Mouse (Mus musculus) CH12.LX (cell line): ENCODE results near the gene Nxnl2. TPM values are rescaled to one million over a fixed set of nuclear protein-coding genes. Genes with fewer than 3 reads are reported as not detected.
A peak's percentile ranks its signal among the peaks of the same experiment; 100 is the strongest.

ENCODE experiments used
- DNase-seq: peaks from one replicate; pipeline ENCODE4 v3.0.0-alpha.2; 2013; ENCODE audit errors: extremely low read depth
- H3K27ac ChIP-seq: 2 replicates; pipeline ENCODE4 v1.5.1; 2012; ENCODE audit warnings: low read depth, mild to moderate bottlenecking, control low read depth, moderate library complexity; ENCODE audit not compliant: insufficient read depth
- H3K27me3 ChIP-seq: replicated peaks from 2 replicates; pipeline ENCODE3; 2012; ENCODE audit warnings: inconsistent platforms
- H3K36me3 ChIP-seq, 2 experiments: replicated peaks in 1 of 2; 2 replicates each; pipeline versions ENCODE3 to v1.6.1; 2012; ENCODE audit warnings: inconsistent platforms in 1 of 2, low read length in 1 of 2, mild to moderate bottlenecking in 1 of 2, mixed read lengths in 1 of 2, moderate library complexity in 1 of 2; ENCODE audit not compliant: control insufficient read depth in 1 of 2, insufficient read depth in 1 of 2
- H3K4me1 ChIP-seq, 2 experiments: 2 replicates each; pipeline ENCODE4 v1.6.1; 2012; ENCODE audit warnings: inconsistent platforms in 1 of 2, moderate library complexity in 1 of 2; ENCODE audit not compliant: insufficient read depth in 2 of 2, control insufficient read depth in 1 of 2
- H3K4me2 ChIP-seq: 2 replicates; pipeline ENCODE4 v1.6.1; 2012; ENCODE audit warnings: low read depth, mild to moderate bottlenecking, control low read depth; ENCODE audit not compliant: poor library complexity, insufficient read depth, severe bottlenecking
- H3K4me3 ChIP-seq, 3 experiments: fragments of 150-350 bp in 1 of 3; sonication (generic) in 1 of 3; replicated peaks in 1 of 3; 2 replicates each; pipeline versions ENCODE3 to v1.5.1; 2011 to 2012; ENCODE audit warnings: low read depth in 2 of 3, low read length in 2 of 3, mild to moderate bottlenecking in 2 of 3, moderate library complexity in 2 of 3, control low read depth in 1 of 3, improper control_type of control experiment in 1 of 3, inconsistent platforms in 1 of 3, mixed read lengths in 1 of 3; ENCODE audit not compliant: poor library complexity in 1 of 3
- H3K79me2 ChIP-seq: replicated peaks from 2 replicates; pipeline ENCODE4 v1.6.1; 2012; ENCODE audit warnings: mild to moderate bottlenecking, moderate library complexity; ENCODE audit not compliant: control insufficient read depth, poor library complexity, insufficient read depth, severe bottlenecking; ENCODE audit errors: extremely low read depth
- H3K9ac ChIP-seq: 2 replicates; pipeline ENCODE4 v1.6.1; 2012; ENCODE audit warnings: low read depth, mild to moderate bottlenecking, control low read depth, moderate library complexity; ENCODE audit not compliant: insufficient read depth
- H3K9me3 ChIP-seq: replicated peaks from 2 replicates; pipeline ENCODE3; 2012; ENCODE audit warnings: low read length, inconsistent platforms, mixed read lengths
- CHD2 ChIP-seq: IDR thresholded peaks from 2 replicates; pipeline ENCODE4 v1.6.1; 2011; ENCODE audit warnings: low read length, improper control_type of control experiment
- CTCF ChIP-seq, 2 experiments: IDR thresholded peaks in 1 of 2; conservative IDR thresholded peaks in 1 of 2; 2 replicates each; pipeline ENCODE4 v1.5.1; 2011 to 2012; ENCODE audit warnings: low read depth in 2 of 2, low read length in 2 of 2, improper control_type of control experiment in 1 of 2, inconsistent platforms in 1 of 2, mild to moderate bottlenecking in 1 of 2, moderate library complexity in 1 of 2
- JUND ChIP-seq: conservative IDR thresholded peaks from 2 replicates; pipeline ENCODE4 v1.6.1; 2011; ENCODE audit warnings: low read depth, low read length, improper control_type of control experiment
- MAFK ChIP-seq: IDR thresholded peaks from 2 replicates; pipeline ENCODE4 v1.6.1; 2011; ENCODE audit warnings: low read length, improper control_type of control experiment; ENCODE audit not compliant: insufficient replicate concordance
- MAZ ChIP-seq: IDR thresholded peaks from 2 replicates; pipeline ENCODE4 v1.6.1; 2012; ENCODE audit warnings: low read depth, mild to moderate bottlenecking, inconsistent platforms, low read length, improper control_type of control experiment, moderate library complexity
- MYC ChIP-seq: IDR thresholded peaks from 2 replicates; pipeline ENCODE4 v1.6.1; 2011; ENCODE audit warnings: low read depth, mild to moderate bottlenecking, improper control_type of control experiment, low read length
- NRF1 ChIP-seq: IDR thresholded peaks from 2 replicates; pipeline ENCODE4 v1.6.1; 2014; ENCODE audit warnings: low read depth, mild to moderate bottlenecking, inconsistent platforms, low read length, improper control_type of control experiment, moderate library complexity
- POLR2AphosphoS2 ChIP-seq: IDR thresholded peaks from 2 replicates; pipeline ENCODE4 v1.6.1; 2011; ENCODE audit warnings: low read depth, low read length, improper control_type of control experiment
- RAD21 ChIP-seq: IDR thresholded peaks from 2 replicates; pipeline ENCODE4 v1.6.1; 2011; ENCODE audit warnings: low read depth, mild to moderate bottlenecking, low read length, improper control_type of control experiment, moderate library complexity
- RCOR1 ChIP-seq: conservative IDR thresholded peaks from 2 replicates; pipeline ENCODE4 v1.6.1; 2012; ENCODE audit warnings: low read depth, mild to moderate bottlenecking, inconsistent platforms, low read length, improper control_type of control experiment
- SIN3A ChIP-seq: IDR thresholded peaks from 2 replicates; pipeline ENCODE4 v1.6.1; 2012; ENCODE audit warnings: low read length, improper control_type of control experiment, inconsistent platforms
- SMC3 ChIP-seq: IDR thresholded peaks from 2 replicates; pipeline ENCODE4 v1.6.1; 2011; ENCODE audit warnings: low read depth, low read length, improper control_type of control experiment
- UBTF ChIP-seq: IDR thresholded peaks from 2 replicates; pipeline ENCODE4 v1.6.1; 2012; ENCODE audit warnings: low read depth, mild to moderate bottlenecking, inconsistent platforms, low read length, improper control_type of control experiment, moderate library complexity
- USF1 ChIP-seq: IDR thresholded peaks from 2 replicates; pipeline ENCODE4 v1.6.1; 2014; ENCODE audit warnings: low read depth, mild to moderate bottlenecking, inconsistent platforms, low read length, improper control_type of control experiment
- USF2 ChIP-seq: conservative IDR thresholded peaks from 2 replicates; pipeline ENCODE4 v1.6.1; 2011; ENCODE audit warnings: low read depth, low read length, improper control_type of control experiment
- ZC3H11A ChIP-seq: IDR thresholded peaks from 2 replicates; pipeline ENCODE4 v1.6.1; 2012; ENCODE audit warnings: low read depth, mild to moderate bottlenecking, inconsistent platforms, low read length, improper control_type of control experiment
- dilution Hi-C: fragments of 300-500 bp; cut with MboI; formaldehyde crosslinking; loops from 2 replicates; pipeline ENCODE4 v1.14.3; 2020; ENCODE audit warnings: low sequenced_read_pairs; ENCODE audit not compliant: extremely low pct_unique_long_range_greater_than_20kb, extremely low pct_ligation_motif_present
- in situ Hi-C: fragments of 300-500 bp; cut with MboI; formaldehyde crosslinking; loops from 3 replicates; pipeline ENCODE4 v1.14.3; 2019; ENCODE audit warnings: low sequenced_read_pairs, low pct_ligation_motif_present, low pct_unique_long_range_greater_than_20kb, mixed read lengths
- polyA plus RNA-seq: library from polyadenylated mRNA; unstranded; fragments of >175 nt; gene quantifications from 2 replicates; pipeline ENCODE4 v1.2.1, GENCODE M21; 2012; ENCODE audit warnings: low read depth; ENCODE audit not compliant: insufficient read length
- total RNA-seq, 2 experiments: library from RNA; depleted of rRNA; stranded (reverse); fragments of 300-350 nt in 1 of 2; fragments of >200 nt in 1 of 2; gene quantifications; 2 replicates each; pipeline ENCODE4 v1.2.3; 2012 to 2014

Gene Nxnl2
- total and polyA plus RNA-seq, 3 experiments, result 0.21 TPM; not detected in 2

GRCm38 (mm10) chr13:51208378-51209100 lies 37.7 kb downstream of the Nxnl2 start:
- TF ChIP-seq RAD21 (peak; percentile 38), USF2 (no peak), ZC3H11A (no peak), RCOR1 (no peak), USF1 (no peak), UBTF (no peak), MYC (no peak), CTCF (conservative IDR thresholded peaks at IDR 0.05 in 1 of 2, IDR thresholded peaks at IDR 0.05 in 1 of 2; ENCODE audit: low read depth in 2 of 2, low read length in 2 of 2) (peak in 1 of 2 experiments; percentile 35; a peak in 2 of 4 replicates), JUND (no peak), CHD2 (no peak), SMC3 (peak; percentile 33), SIN3A (no peak)
- in situ Hi-C loops, result no loop called here
- H3K36me3 ChIP-seq, result no peaks in the 10 kb centered on the region
- H3K4me1 ChIP-seq, result peaks cover 3 to 4% of the 10 kb centered on the region in 2 experiments; a peak in 2 of 4 replicates
- no peak overlapping the region for H3K4me3 ChIP-seq
- H3K27me3 ChIP-seq, result no peaks in the 10 kb centered on the region
- no peaks in the 10 kb centered on the region for H3K79me2 ChIP-seq
- no peak overlapping the region for H3K9ac ChIP-seq
- DNase-seq, result no peak
- dilution Hi-C loops, result no loop called here
- no peak overlapping the region for H3K4me2 ChIP-seq
- H3K27ac ChIP-seq, result no peak overlapping the region
- no peaks in the 10 kb centered on the region for H3K9me3 ChIP-seq

GRCm38 (mm10) chr13:51210639-51211038 lies 39.8 kb downstream of the Nxnl2 start:
- in situ Hi-C loops, result no loop called here
- H3K9ac ChIP-seq, result no peak overlapping the region
- TF ChIP-seq MAFK, result no peak
- no peak for TF ChIP-seq MAZ
- TF ChIP-seq CTCF (conservative IDR thresholded peaks at IDR 0.05 in 1 of 2, IDR thresholded peaks at IDR 0.05 in 1 of 2; ENCODE audit: low read depth in 2 of 2, low read length in 2 of 2), result peak in 1 of 2 experiments; percentile 49; a peak in 2 of 4 replicates
- TF ChIP-seq NRF1, result no peak
- no peak for TF ChIP-seq RCOR1
- no peak for TF ChIP-seq POLR2AphosphoS2
- TF ChIP-seq, all 38 proteins: peak for 1
- H3K36me3 ChIP-seq, result no peaks in the 10 kb centered on the region
- H3K27me3 ChIP-seq, result no peaks in the 10 kb centered on the region
- no peak overlapping the region for H3K4me2 ChIP-seq
- H3K79me2 ChIP-seq, result no peaks in the 10 kb centered on the region
- H3K4me3 ChIP-seq, result no peak overlapping the region
- no peak overlapping the region for H3K27ac ChIP-seq
- no peaks in the 10 kb centered on the region for H3K9me3 ChIP-seq
- dilution Hi-C loops, result no loop called here
- DNase-seq, result no peak
- peaks cover 3 to 4% of the 10 kb centered on the region in 2 experiments; a peak in 2 of 4 replicates for H3K4me1 ChIP-seq
